Mouse (Mus musculus) G1E (cell line): ENCODE results near the gene Sept10. TPM values are rescaled to one million over a fixed set of nuclear protein-coding genes. Genes with fewer than 3 reads are reported as not detected.

ENCODE experiments used
- ATAC-seq: 2 replicates; pipeline ENCODE4 v1.8.0; 2016; ENCODE audit warnings: mild to moderate bottlenecking; ENCODE audit not compliant: insufficient number of reproducible peaks, poor library complexity, low FRiP score, severe bottlenecking; ENCODE audit errors: extremely low read depth
- DNase-seq: peaks from one replicate; pipeline ENCODE4 v3.0.0; 2012; ENCODE audit warnings: low spot score
- H3K27me3 ChIP-seq: 2 replicates; pipeline ENCODE4 v1.6.1; 2012; ENCODE audit warnings: mild to moderate bottlenecking, low read length, inconsistent platforms; ENCODE audit not compliant: insufficient read depth
- H3K36me3 ChIP-seq: replicated peaks from 2 replicates; pipeline ENCODE3; 2012; ENCODE audit warnings: mild to moderate bottlenecking, inconsistent platforms
- H3K4me1 ChIP-seq: 2 replicates; pipeline ENCODE4 v1.6.1; 2012; ENCODE audit warnings: low read depth, low read length, inconsistent platforms, mixed read lengths; ENCODE audit not compliant: insufficient read depth
- H3K4me3 ChIP-seq: 2 replicates; pipeline ENCODE4 v1.5.1; 2012; ENCODE audit warnings: low read depth, mild to moderate bottlenecking, inconsistent platforms, low read length, moderate library complexity, mixed read lengths
- H3K9me3 ChIP-seq: replicated peaks from 2 replicates; pipeline ENCODE4 v1.6.1; 2012; ENCODE audit warnings: inconsistent platforms
- CTCF ChIP-seq: IDR thresholded peaks from 2 replicates; pipeline ENCODE4 v1.5.1; 2012; ENCODE audit warnings: low read depth, low read length, inconsistent platforms, mixed read lengths
- GATA1 ChIP-seq: IDR thresholded peaks from 2 replicates; pipeline ENCODE4 v1.6.1; 2012; ENCODE audit warnings: borderline replicate concordance, low read length, inconsistent platforms, mixed read lengths
- GATA2 ChIP-seq: IDR thresholded peaks from 2 replicates; pipeline ENCODE4 v1.6.1; 2012; ENCODE audit warnings: low read depth, low read length, inconsistent platforms, borderline replicate concordance
- POLR2AphosphoS5 ChIP-seq: IDR thresholded peaks from 2 replicates; pipeline ENCODE4 v1.6.1; 2012; ENCODE audit warnings: low read depth, low read length, inconsistent platforms; ENCODE audit not compliant: insufficient replicate concordance
- TAL1 ChIP-seq: conservative IDR thresholded peaks from 2 replicates; pipeline ENCODE4 v1.6.1; 2012; ENCODE audit warnings: low read depth, low read length, inconsistent platforms, mixed read lengths
- polyA plus RNA-seq: library from polyadenylated mRNA; stranded (reverse); fragments of >175 nt; gene quantifications from 2 replicates; pipeline ENCODE4 v1.2.3, GENCODE M21; 2012
- total RNA-seq, 2 experiments: library from RNA; stranded (forward) in 1 of 2; stranded (reverse) in 1 of 2; fragments of 200-1000 nt in 1 of 2; fragments of >200 nt in 1 of 2; fragmentation: Nextera tagmentation in 1 of 2; gene quantifications; 2 replicates each; pipeline ENCODE4 v1.2.3; 2014 to 2017

Sept10 gene
- total and polyA plus RNA-seq, 3 experiments: 1.1 to 14.4 (median 9.5) TPM

DNA sequence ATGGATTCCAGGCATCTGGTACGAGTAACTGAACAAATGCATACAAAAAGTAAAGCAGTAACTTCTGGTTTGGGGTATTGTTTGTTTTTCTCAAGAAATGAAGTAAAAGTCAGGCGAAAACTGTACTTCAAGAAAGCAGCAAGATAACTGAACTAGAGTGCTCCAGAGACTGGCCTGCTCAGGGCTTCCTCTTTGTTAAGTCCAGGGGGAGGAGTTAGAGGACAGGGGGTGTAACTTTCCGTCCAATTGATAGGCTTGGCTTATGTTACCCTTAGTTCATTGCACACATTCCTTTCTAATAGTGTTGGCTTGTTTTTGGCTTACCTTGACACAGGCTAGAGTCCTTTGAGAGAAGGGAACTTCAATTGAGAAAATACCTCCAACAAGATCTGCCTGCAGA is 63.0 kb downstream of the Sept10 start:
- ATAC-seq: no peak; the same call in 1 of the 2 replicates
- Histone ChIP-seq H3K36me3 (peaks cover 2% of the 10 kb centered on the region), H3K4me1 (peaks cover 16% of the 10 kb centered on the region), H3K4me3 (no peak overlapping the region), H3K27me3 (no peaks in the 10 kb centered on the region), H3K9me3 (no peaks in the 10 kb centered on the region)
- TF ChIP-seq CTCF (no peak), GATA1 (no peak), POLR2AphosphoS5 (no peak), GATA2 (no peak), TAL1 (no peak)
- no peak for DNase-seq

DNA sequence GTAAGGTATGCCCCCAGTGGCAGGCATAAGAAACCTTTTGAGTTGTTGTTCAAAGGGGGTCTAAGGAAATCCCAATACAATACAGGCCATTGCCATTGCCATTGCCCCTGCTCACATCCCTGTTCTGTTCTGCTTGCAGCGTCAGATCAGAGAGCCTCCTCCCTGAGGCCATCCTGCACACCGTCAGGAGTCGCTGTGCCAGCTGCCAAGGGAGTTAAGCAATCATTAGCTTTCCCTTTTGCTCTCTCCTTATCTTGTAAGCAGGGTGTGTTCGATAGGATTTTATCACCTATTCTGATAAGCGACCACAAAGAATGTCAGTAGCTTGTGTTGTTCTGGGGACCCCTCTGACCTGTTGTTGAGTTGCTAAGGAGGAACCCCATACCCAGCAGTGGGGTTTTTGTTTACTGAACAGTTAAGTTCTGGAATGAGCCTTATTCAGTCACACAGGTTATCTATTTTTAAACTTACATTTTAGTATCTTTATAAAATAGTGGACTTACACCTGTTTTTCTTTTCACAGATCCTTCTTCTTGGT is 69.0 kb downstream of the Sept10 start:
- no peak; the same call in 1 of the 2 replicates for ATAC-seq
- peaks cover 12% of the 10 kb centered on the region for H3K4me1 ChIP-seq
- H3K27me3 ChIP-seq: no peaks in the 10 kb centered on the region
- no peak overlapping the region; the same call in 1 of the 2 replicates for H3K4me3 ChIP-seq
- TF ChIP-seq GATA2: no peak
- H3K36me3 ChIP-seq: no peaks in the 10 kb centered on the region
- H3K9me3 ChIP-seq: no peaks in the 10 kb centered on the region
- DNase-seq: no peak

DNA sequence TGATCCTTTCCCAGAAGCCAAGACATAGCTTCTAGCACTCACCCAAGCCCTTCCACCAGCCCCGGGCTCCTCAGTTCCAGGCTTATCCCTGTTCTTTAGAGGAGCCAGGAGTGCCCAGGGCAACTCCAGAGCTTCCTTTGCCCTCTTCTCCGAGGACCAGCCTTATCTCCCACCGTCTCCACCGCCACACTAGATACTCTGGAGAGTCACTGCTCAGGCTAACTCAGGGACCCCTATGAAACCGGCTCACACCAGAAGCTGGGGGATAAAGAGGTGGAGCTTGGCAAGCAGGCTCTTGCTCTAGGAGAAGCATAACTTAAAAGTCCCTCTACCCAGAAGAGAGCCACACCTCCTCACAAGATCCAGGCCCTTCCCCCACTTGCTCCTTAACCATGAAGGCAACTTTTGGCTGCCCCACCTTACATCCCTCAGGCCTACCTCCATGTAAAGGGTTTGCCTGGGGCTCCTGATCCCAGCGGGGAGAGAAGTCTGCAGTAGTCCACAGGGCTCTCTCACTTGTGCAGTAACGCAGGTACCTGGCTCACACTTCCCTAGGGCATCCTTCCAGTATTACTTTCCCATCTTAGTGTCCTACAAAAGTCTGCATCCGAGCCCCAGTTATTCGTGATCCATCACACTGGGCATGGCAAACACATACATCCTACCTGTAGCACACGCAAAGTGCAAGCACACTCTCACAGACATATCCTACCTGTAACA is 70.5 kb downstream of the Sept10 start:
- no peaks in the 10 kb centered on the region for H3K9me3 ChIP-seq
- no peak for DNase-seq
- no peak for TF ChIP-seq GATA1
- TF ChIP-seq CTCF: no peak
- no peak for TF ChIP-seq GATA2
- no peak for TF ChIP-seq TAL1
- TF ChIP-seq POLR2AphosphoS5: no peak
- H3K4me1 ChIP-seq: peaks cover 12% of the 10 kb centered on the region
- H3K27me3 ChIP-seq: 0 out of 2 replicates have a peak, but pooled peaks cover 4% of the 10 kb centered on the region
- no peak for ATAC-seq
- H3K4me3 ChIP-seq: no peak overlapping the region
- no peaks in the 10 kb centered on the region for H3K36me3 ChIP-seq

DNA sequence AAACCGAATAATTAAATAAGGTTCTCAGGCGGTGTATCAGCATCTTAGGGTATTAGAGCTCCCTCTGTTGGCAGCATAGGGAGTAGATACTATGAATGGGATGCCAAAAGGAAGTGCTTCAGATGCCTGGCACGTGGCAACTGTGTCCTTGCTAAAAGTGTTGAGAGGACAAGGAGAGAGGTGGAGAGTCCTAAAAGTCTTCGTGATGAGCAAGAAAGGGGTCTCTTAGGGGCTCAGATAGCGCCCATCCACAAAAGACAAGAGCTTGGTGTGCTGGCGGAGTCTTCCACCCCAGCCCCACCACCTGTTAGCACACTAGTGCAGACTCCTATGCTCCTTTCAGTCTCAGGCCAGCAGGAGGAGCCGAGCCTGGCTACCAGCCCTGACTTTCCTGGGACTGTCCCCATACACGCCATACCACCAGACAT is 71.7 kb downstream of the Sept10 start:
- TF ChIP-seq CTCF: no peak
- no peak for TF ChIP-seq TAL1
- TF ChIP-seq POLR2AphosphoS5: no peak
- TF ChIP-seq GATA2: no peak
- no peak for TF ChIP-seq GATA1
- Histone ChIP-seq H3K4me3 (no peak overlapping the region), H3K36me3 (no peaks in the 10 kb centered on the region), H3K27me3 (0 out of 2 replicates have a peak, but pooled peaks cover 4% of the 10 kb centered on the region), H3K4me1 (peaks cover 12% of the 10 kb centered on the region), H3K9me3 (no peaks in the 10 kb centered on the region)
- DNase-seq (peak; percentile 8), ATAC-seq (no peak)

DNA sequence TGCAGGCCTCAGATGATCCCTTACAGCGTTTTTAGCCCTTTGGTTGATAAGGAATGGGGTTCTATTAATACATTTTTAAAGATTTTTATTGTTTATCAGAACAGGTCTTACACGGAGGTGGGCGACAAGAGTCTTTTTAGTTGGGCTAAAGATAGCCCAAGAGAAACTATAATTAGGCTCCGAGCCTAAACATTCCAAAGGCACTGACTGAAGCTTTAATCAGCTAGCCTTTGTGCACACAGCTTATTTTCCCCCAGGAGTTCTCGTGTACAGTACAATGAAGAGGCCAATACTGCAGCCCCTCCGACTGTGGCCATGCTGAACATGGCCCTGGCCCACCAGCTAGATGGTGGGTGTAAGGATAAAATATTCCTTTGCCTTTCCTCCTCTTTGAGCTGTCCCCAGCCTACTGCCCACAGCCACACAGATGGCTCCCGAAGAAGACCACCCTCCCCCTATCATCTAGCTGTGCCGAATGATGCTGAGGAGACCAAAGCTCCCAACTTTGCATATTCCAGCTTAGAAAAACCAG is 88.1 kb downstream of the Sept10 start:
- H3K4me3 ChIP-seq: no peak overlapping the region
- DNase-seq (no peak), ATAC-seq (no peak)
- no peak for TF ChIP-seq GATA1
- TF ChIP-seq POLR2AphosphoS5: no peak
- no peak for TF ChIP-seq CTCF
- no peak for TF ChIP-seq TAL1
- TF ChIP-seq GATA2: no peak
- H3K27me3 ChIP-seq: 0 out of 2 replicates have a peak, but pooled peaks cover 3% of the 10 kb centered on the region
- no peaks in the 10 kb centered on the region for H3K4me1 ChIP-seq
- H3K9me3 ChIP-seq: no peaks in the 10 kb centered on the region
- no peaks in the 10 kb centered on the region for H3K36me3 ChIP-seq

DNA sequence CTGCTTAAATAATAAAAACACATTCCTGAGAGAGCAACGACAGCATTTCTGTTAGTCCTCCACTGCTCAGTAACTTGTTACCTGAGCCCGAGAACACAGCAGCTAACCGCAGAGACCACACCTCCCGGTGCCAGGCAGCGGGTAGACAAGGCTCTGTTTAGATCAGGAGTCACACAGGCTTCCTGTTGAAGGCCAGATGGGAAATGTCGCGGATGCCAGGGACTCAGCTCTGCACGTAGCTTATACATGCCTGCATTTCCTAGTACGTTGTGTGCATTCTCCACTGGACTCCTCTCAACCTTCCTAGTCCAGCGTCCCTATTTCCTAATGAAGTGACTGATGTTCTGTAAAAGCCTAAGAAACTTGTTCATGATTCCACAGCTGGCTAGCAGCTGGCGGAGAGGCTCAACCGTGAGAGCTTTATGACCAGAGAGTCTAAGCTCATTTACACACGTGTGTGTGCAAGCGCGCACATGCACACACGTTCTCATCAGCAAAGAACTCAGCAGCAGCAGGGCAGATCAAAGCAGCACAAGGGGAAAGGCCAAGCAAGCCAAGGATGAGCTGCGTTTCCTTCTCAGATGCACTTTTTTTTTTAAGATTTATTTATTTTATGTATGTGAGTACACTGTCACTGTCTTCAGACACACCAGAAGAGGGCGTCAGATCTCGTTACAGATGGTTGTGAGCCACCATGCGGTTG is 89.6 kb downstream of the Sept10 start:
- H3K4me1 ChIP-seq: no peaks in the 10 kb centered on the region
- ATAC-seq: no peak
- H3K36me3 ChIP-seq: no peaks in the 10 kb centered on the region

More for the DNA sequence above, 89.6 kb downstream of the Sept10 start:
- DNase-seq: no peak
- Histone ChIP-seq H3K27me3 (0 out of 2 replicates have a peak, but pooled peaks cover 3% of the 10 kb centered on the region), H3K9me3 (no peaks in the 10 kb centered on the region), H3K4me3 (no peak overlapping the region)
- TF ChIP-seq GATA2: no peak
